ENCODE assay signal across 12 mouse cellular contexts in genomic region chr10:62331771-62332170, GRCm38 (mm10). TPM values are rescaled to one million over a fixed set of nuclear protein-coding genes. Genes with fewer than 3 reads are reported as not detected.
DNase-seq lines count a peak whose midpoint lies in the region; ATAC-seq lines count a peak whose summit lies in the region.
"Had no signal": no experiment of that assay in that cellular context is flagged by ENCODE, and none has a peak within 500 bp of the region (broad histone marks: within the 10 kb centered on the region; RNA-seq: fewer than 3 reads in every experiment).

No protein-coding gene starts in this region.

- H3K9me3 ChIP-seq in heart, embryonic 12.5 days (replicated peaks): no peaks in the 10 kb centered on the region
- H3K9me3 ChIP-seq in liver, embryonic 11.5 days (ENCODE audit: control insufficient read depth, low read length): no peaks in the 10 kb centered on the region
- H3K9me3 ChIP-seq in liver, embryonic 12.5 days (replicated peaks): no peaks in the 10 kb centered on the region
- H3K9me3 ChIP-seq in stomach, embryonic 15.5 days: no peaks in the 10 kb centered on the region
- H3K9me3 ChIP-seq: hindbrain, embryonic 15.5 days; kidney, embryonic 15.5 days; limb, embryonic 15.5 days had no signal

- peak overlapping the region; percentile 32 for H3K4me3 ChIP-seq in heart, embryonic 12.5 days
- peak overlapping the region; percentile 7 for H3K4me3 ChIP-seq in liver, embryonic 11.5 days (ENCODE audit: low read depth, low read length)
- H3K4me3 ChIP-seq in liver, embryonic 12.5 days: peak overlapping the region; percentile 48
- H3K4me3 ChIP-seq in stomach, embryonic 15.5 days (replicated peaks): no peak overlapping the region
- H3K4me3 ChIP-seq: limb, embryonic 15.5 days had no signal

- DNase-seq in heart, adult 9 months (ENCODE audit: low spot score in 2 of 2): no peak
- DNase-seq in liver, embryonic 11.5 days (ENCODE audit: low spot score): no peak
- no peak for DNase-seq in liver
- DNase-seq: gastrocnemius, postnatal 25 days; spleen, adult 18-20 months had no signal

- peaks cover 94% of the 10 kb centered on the region for H3K4me1 ChIP-seq in heart, embryonic 12.5 days (replicated peaks)
- peaks cover 73% of the 10 kb centered on the region for H3K4me1 ChIP-seq in liver, embryonic 11.5 days (replicated peaks; ENCODE audit: control insufficient read depth, insufficient read depth, low read length)
- H3K4me1 ChIP-seq in liver, embryonic 12.5 days: peaks cover 100% of the 10 kb centered on the region
- peaks cover 18% of the 10 kb centered on the region for H3K4me1 ChIP-seq in stomach, embryonic 15.5 days

- ATAC-seq in heart, embryonic 12.5 days (ENCODE audit: insufficient number of reproducible peaks, low FRiP score): no peak
- no peak for ATAC-seq in liver, embryonic 11.5 days (replicated peaks; ENCODE audit: low FRiP score)
- ATAC-seq in liver, embryonic 12.5 days: no peak
- ATAC-seq in stomach, embryonic 15.5 days (ENCODE audit: insufficient read depth, low FRiP score, low read depth): no peak
- ATAC-seq in frontal cortex, adult (ENCODE audit: low TSS enrichment): no peak

- H3K36me3 ChIP-seq in heart, embryonic 12.5 days: no peaks in the 10 kb centered on the region
- 0 out of 2 replicates have a peak, but pooled peaks cover 3% of the 10 kb centered on the region for H3K36me3 ChIP-seq in liver, embryonic 11.5 days (ENCODE audit: control insufficient read depth, insufficient read depth, low read length)
- H3K36me3 ChIP-seq in liver, embryonic 12.5 days: peaks cover 33% of the 10 kb centered on the region
- H3K36me3 ChIP-seq in stomach, embryonic 15.5 days: no peaks in the 10 kb centered on the region
- H3K36me3 ChIP-seq: hindbrain, embryonic 15.5 days; kidney, embryonic 15.5 days; limb, embryonic 15.5 days had no signal

- H3K27me3 ChIP-seq in heart, embryonic 12.5 days (replicated peaks): no peaks in the 10 kb centered on the region
- H3K27me3 ChIP-seq in liver, embryonic 11.5 days (replicated peaks; ENCODE audit: control insufficient read depth, insufficient read depth, low read length): no peaks in the 10 kb centered on the region
- no peaks in the 10 kb centered on the region for H3K27me3 ChIP-seq in liver, embryonic 12.5 days (replicated peaks)
- H3K27me3 ChIP-seq in stomach, embryonic 15.5 days (replicated peaks): no peaks in the 10 kb centered on the region
- H3K27me3 ChIP-seq: hindbrain, embryonic 15.5 days; kidney, embryonic 15.5 days; limb, embryonic 15.5 days had no signal

- WGBS in heart, embryonic 12.5 days: 53% methylated on average over 12 of the region's 12 CpGs
- WGBS in liver, embryonic 11.5 days: 54% methylated on average over 12 of the region's 12 CpGs
- 42% methylated on average over 12 of the region's 12 CpGs for WGBS in liver, embryonic 12.5 days (ENCODE audit: insufficient replicate concordance)
- WGBS in stomach, embryonic 15.5 days: 75% methylated on average over 12 of the region's 12 CpGs

- peak overlapping the region; percentile 64 for H3K4me2 ChIP-seq in heart, embryonic 12.5 days
- H3K4me2 ChIP-seq in liver, embryonic 11.5 days: peak overlapping the region; percentile 65
- H3K4me2 ChIP-seq in liver, embryonic 12.5 days: peak overlapping the region; percentile 82
- peak overlapping the region; percentile 45; the same call in 1 of the 2 replicates for H3K4me2 ChIP-seq in stomach, embryonic 15.5 days

- peak overlapping the region; percentile 62 for H3K9ac ChIP-seq in heart, embryonic 12.5 days
- peak overlapping the region; percentile 20 for H3K9ac ChIP-seq in liver, embryonic 11.5 days (ENCODE audit: low read depth, low read length)
- peak overlapping the region; percentile 71 for H3K9ac ChIP-seq in liver, embryonic 12.5 days
- no peak overlapping the region for H3K9ac ChIP-seq in stomach, embryonic 15.5 days
- H3K9ac ChIP-seq: hindbrain, embryonic 15.5 days; kidney, embryonic 15.5 days had no signal

- peak overlapping the region; percentile 97 for H3K27ac ChIP-seq in heart, embryonic 12.5 days (ENCODE audit: poor library complexity, severe bottlenecking)
- peak overlapping the region; percentile 90 for H3K27ac ChIP-seq in liver, embryonic 11.5 days (ENCODE audit: low read depth, low read length)
- peak overlapping the region; percentile 99 for H3K27ac ChIP-seq in liver, embryonic 12.5 days
- H3K27ac ChIP-seq in stomach, embryonic 15.5 days: no peak overlapping the region
- H3K27ac ChIP-seq: limb, embryonic 15.5 days had no signal

RNA-seq across cellular contexts. Expression of gene Hk1, which starts 47.9 kb away (rescaled TPM):
- polyA plus RNA-seq in heart, embryonic 12.5 days (2016; fragmentation: Nextera tagmentation; extraction: Ambion mirVana): 215 and 227 TPM in 2 replicates
- polyA plus RNA-seq in liver, embryonic 11.5 days (2014; fragmentation: Nextera tagmentation; extraction: Ambion mirVana): 123 and 141 TPM in 2 replicates
- 130 and 131 TPM in 2 replicates for polyA plus RNA-seq in liver, embryonic 12.5 days (2016; fragmentation: Nextera tagmentation; extraction: Ambion mirVana)
- polyA plus RNA-seq in stomach, embryonic 15.5 days (2015; fragmentation: Nextera tagmentation; extraction: Ambion mirVana): 43.2 and 45.8 TPM in 2 replicates
